Mouse (Mus musculus) MEL (cell line): ENCODE measurements around the gene Spata2. TPM values are rescaled to one million over a fixed set of nuclear protein-coding genes. Genes with fewer than 3 reads are reported as not detected.

Experiments used
- DNase-seq: peaks from one replicate; pipeline ENCODE4 v3.0.0; 2011; ENCODE audit warnings: low read depth, low spot score
- H3K27ac ChIP-seq: 2 replicates; pipeline ENCODE4 v1.5.1; 2012; ENCODE audit warnings: low read depth, mild to moderate bottlenecking, control low read depth, low read length, moderate library complexity; ENCODE audit not compliant: control insufficient read depth
- H3K27me3 ChIP-seq, 2 experiments: fragments of 150-350 bp in 1 of 2; sonication (generic) in 1 of 2; 2 replicates each; pipeline ENCODE4 v1.6.1; 2012; ENCODE audit warnings: low read length in 2 of 2, mild to moderate bottlenecking in 2 of 2, improper control_type of control experiment in 1 of 2, moderate library complexity in 1 of 2; ENCODE audit not compliant: insufficient read depth in 2 of 2, control insufficient read depth in 1 of 2
- H3K36me3 ChIP-seq, 2 experiments: 2 replicates each; pipeline ENCODE4 v1.6.1; 2012 to 2014; ENCODE audit warnings: low read length in 2 of 2, improper control_type of control experiment in 1 of 2, inconsistent platforms in 1 of 2, mild to moderate bottlenecking in 1 of 2; ENCODE audit not compliant: insufficient read depth in 2 of 2, control insufficient read depth in 1 of 2
- H3K4me1 ChIP-seq, 2 experiments: fragments of 150-350 bp in 1 of 2; sonication (generic) in 1 of 2; 2 replicates each; pipeline ENCODE4 v1.6.1; 2012; ENCODE audit warnings: low read length in 2 of 2, improper control_type of control experiment in 1 of 2, mild to moderate bottlenecking in 1 of 2; ENCODE audit not compliant: insufficient read depth in 2 of 2, control insufficient read depth in 1 of 2
- H3K4me3 ChIP-seq, 2 experiments: fragments of 150-350 bp in 1 of 2; sonication (generic) in 1 of 2; 2 replicates each; pipeline ENCODE4 v1.5.1; 2012; ENCODE audit warnings: low read depth in 2 of 2, low read length in 2 of 2, mild to moderate bottlenecking in 2 of 2, moderate library complexity in 2 of 2, control low read depth in 1 of 2, improper control_type of control experiment in 1 of 2; ENCODE audit not compliant: control insufficient read depth in 1 of 2, insufficient read depth in 1 of 2
- H3K79me2 ChIP-seq: 2 replicates; pipeline ENCODE4 v1.6.1; 2012; ENCODE audit warnings: mild to moderate bottlenecking, low read length, moderate library complexity; ENCODE audit not compliant: control insufficient read depth, poor library complexity, insufficient read depth
- H3K9ac ChIP-seq: 2 replicates; pipeline ENCODE4 v1.6.1; 2012; ENCODE audit warnings: low read depth, mild to moderate bottlenecking, control low read depth, low read length, moderate library complexity; ENCODE audit not compliant: control insufficient read depth, poor library complexity, severe bottlenecking
- H3K9me3 ChIP-seq: fragments of 150-350 bp; sonication (generic); replicated peaks from 2 replicates; pipeline ENCODE4 v1.6.1; 2012; ENCODE audit warnings: mild to moderate bottlenecking, low read length, improper control_type of control experiment, moderate library complexity; ENCODE audit not compliant: insufficient read depth
- BHLHE40 ChIP-seq: IDR thresholded peaks from 2 replicates; pipeline ENCODE4 v1.6.1; 2012; ENCODE audit warnings: low read depth, mild to moderate bottlenecking, inconsistent platforms, low read length, improper control_type of control experiment, borderline replicate concordance
- E2F4 ChIP-seq: IDR thresholded peaks from 2 replicates; pipeline ENCODE4 v1.6.1; 2011; ENCODE audit warnings: low read depth, low read length, improper control_type of control experiment, borderline replicate concordance
- ELF1 ChIP-seq: IDR thresholded peaks from 2 replicates; pipeline ENCODE4 v1.6.1; 2014; ENCODE audit warnings: low read depth, mild to moderate bottlenecking, inconsistent platforms, low read length, improper control_type of control experiment, moderate library complexity
- HCFC1 ChIP-seq: IDR thresholded peaks from 2 replicates; pipeline ENCODE4 v1.6.1; 2012; ENCODE audit warnings: low read depth, mild to moderate bottlenecking, inconsistent platforms, low read length, improper control_type of control experiment, moderate library complexity
- JUND ChIP-seq: IDR thresholded peaks from 2 replicates; pipeline ENCODE4 v1.6.1; 2011; ENCODE audit warnings: low read depth, mild to moderate bottlenecking, improper control_type of control experiment, low read length
- KAT2A ChIP-seq: conservative IDR thresholded peaks from 2 replicates; pipeline ENCODE4 v1.6.1; 2012; ENCODE audit warnings: low read depth, low read length, improper control_type of control experiment, inconsistent platforms
- MAX ChIP-seq: IDR thresholded peaks from 2 replicates; pipeline ENCODE4 v1.6.1; 2011; ENCODE audit warnings: low read length, improper control_type of control experiment
- MXI1 ChIP-seq: IDR thresholded peaks from 2 replicates; pipeline ENCODE4 v1.6.1; 2011; ENCODE audit warnings: mild to moderate bottlenecking, low read depth, low read length, improper control_type of control experiment
- POLR2AphosphoS2 ChIP-seq: IDR thresholded peaks from 2 replicates; pipeline ENCODE4 v1.6.1; 2011; ENCODE audit warnings: low read length, improper control_type of control experiment
- RCOR1 ChIP-seq: IDR thresholded peaks from 2 replicates; pipeline ENCODE4 v1.6.1; 2012; ENCODE audit warnings: low read depth, mild to moderate bottlenecking, inconsistent platforms, low read length, improper control_type of control experiment
- TAL1 ChIP-seq: IDR thresholded peaks from 2 replicates; pipeline ENCODE4 v1.6.1; 2012; ENCODE audit warnings: mild to moderate bottlenecking, inconsistent platforms, low read length, moderate library complexity, mixed read lengths
- UBTF ChIP-seq: IDR thresholded peaks from 2 replicates; pipeline ENCODE4 v1.6.1; 2012; ENCODE audit warnings: low read depth, mild to moderate bottlenecking, inconsistent platforms, low read length, improper control_type of control experiment, moderate library complexity, borderline replicate concordance; ENCODE audit not compliant: insufficient read depth
- USF1 ChIP-seq: IDR thresholded peaks from 2 replicates; pipeline ENCODE4 v1.6.1; 2014; ENCODE audit warnings: low read depth, mild to moderate bottlenecking, inconsistent platforms, low read length, improper control_type of control experiment, moderate library complexity
- USF2 ChIP-seq, 2 experiments: IDR thresholded peaks; 2 replicates each; pipeline ENCODE4 v1.6.1; 2011 to 2012; ENCODE audit warnings: improper control_type of control experiment in 2 of 2, low read length in 2 of 2, borderline replicate concordance in 1 of 2, inconsistent platforms in 1 of 2, low read depth in 1 of 2, mild to moderate bottlenecking in 1 of 2; ENCODE audit not compliant: insufficient read depth in 1 of 2
- ZNF384 ChIP-seq: IDR thresholded peaks from 2 replicates; pipeline ENCODE4 v1.6.1; 2012; ENCODE audit warnings: low read depth, mild to moderate bottlenecking, inconsistent platforms, low read length, improper control_type of control experiment
- polyA plus RNA-seq, 2 experiments: library from polyadenylated mRNA; stranded (reverse) in 1 of 2; unstranded in 1 of 2; fragments of >175 nt in 1 of 2; fragments of >200 nt in 1 of 2; gene quantifications; 2 replicates each; pipeline versions ENCODE4 v1.2.1 to v1.2.4; 2012; ENCODE audit warnings: low replicate concordance in 2 of 2, low read depth in 1 of 2; ENCODE audit not compliant: insufficient read length in 2 of 2, insufficient read depth in 1 of 2, missing spikeins in 1 of 2
- total RNA-seq: library from RNA; depleted of rRNA; stranded (reverse); fragments of 300-350 nt; gene quantifications from 2 replicates; pipeline ENCODE4 v1.2.3, GENCODE M21; 2012

Gene Spata2
- total and polyA plus RNA-seq, 3 experiments = 9.4 to 33.5 TPM; not detected in 1

GRCm38 (mm10) chr2:167476762-167477161 is 15.9 kb downstream of the Spata2 start:
- TF ChIP-seq USF1 = peak; percentile 69
- 0 out of 4 replicates have a peak, but pooled peaks of 1 of the 2 experiments have one; percentile 18 for TF ChIP-seq USF2 (IDR thresholded peaks at IDR 0.05; ENCODE audit: borderline replicate concordance in 1 of 2, insufficient read depth in 1 of 2, low read depth in 1 of 2, low read length in 2 of 2)
- TF ChIP-seq MXI1 = no peak
- H3K9ac ChIP-seq = no peak overlapping the region
- H3K79me2 ChIP-seq = no peaks in the 10 kb centered on the region
- H3K9me3 ChIP-seq = no peaks in the 10 kb centered on the region
- H3K27me3 ChIP-seq = no peaks in the 10 kb centered on the region
- H3K27ac ChIP-seq = no peak overlapping the region
- DNase-seq = no peak
- no peaks in the 10 kb centered on the region for H3K4me1 ChIP-seq
- peaks cover 0 to 1% of the 10 kb centered on the region in 2 experiments; a peak in 1 of 4 replicates for H3K36me3 ChIP-seq
- no peak overlapping the region for H3K4me3 ChIP-seq

GRCm38 (mm10) chr2:167476200-167476688 is 16.4 kb downstream of the Spata2 start:
- Histone ChIP-seq H3K9ac (no peak overlapping the region), H3K9me3 (no peaks in the 10 kb centered on the region), H3K4me3 (no peak overlapping the region), H3K36me3 (peaks cover 0 to 1% of the 10 kb centered on the region in 2 experiments; a peak in 1 of 4 replicates), H3K27me3 (no peaks in the 10 kb centered on the region), H3K79me2 (no peaks in the 10 kb centered on the region), H3K4me1 (no peaks in the 10 kb centered on the region), H3K27ac (no peak overlapping the region)
- TF ChIP-seq POLR2AphosphoS2 (no peak), BHLHE40 (no peak), ELF1 (no peak), E2F4 (no peak), HCFC1 (no peak), TAL1 (no peak), ZNF384 (no peak), RCOR1 (no peak), UBTF (no peak), JUND (no peak), MAX (no peak), KAT2A (no peak)
- DNase-seq = peak; percentile 32
